Mouse (Mus musculus): ENCODE results near the gene Cabin1.

- TF ChIP-seq CTCF (IDR thresholded peaks at IDR 0.05; ENCODE audit: borderline replicate concordance, extremely low read depth, insufficient read depth, insufficient read length) = no peak
- TF ChIP-seq POLR2A (IDR thresholded peaks at IDR 0.05; ENCODE audit: borderline replicate concordance, extremely low read depth, insufficient read depth, insufficient read length, poor library complexity, severe bottlenecking) = no peak
Observed at GRCm38 (mm10) chr10:75789081-75789735, 25.1 kb upstream of the Cabin1 start.

All from brain, embryonic 14.5 days (tissue).